ENCODE assay signal across 9 mouse cellular contexts in genomic region chr5:125242111-125242510, GRCm38 (mm10).
DNase-seq lines count a peak whose midpoint lies in the region; ATAC-seq and TF ChIP-seq lines count a peak whose summit lies in the region.
"Had no signal": no experiment of that assay in that cellular context is flagged by ENCODE, and none has a peak within 500 bp of the region (broad histone marks: within the 10 kb centered on the region; RNA-seq: fewer than 3 reads in every experiment).

No protein-coding gene starts in this region.

- no peak for TF ChIP-seq CTCF in forebrain, postnatal 0 days (IDR thresholded peaks at IDR 0.05; ENCODE audit: low read depth)

- no peak overlapping the region for H3K9ac ChIP-seq in forebrain, embryonic 11.5 days (ENCODE audit: low read length)
- no peak overlapping the region for H3K9ac ChIP-seq in forebrain, postnatal 0 days
- H3K9ac ChIP-seq in midbrain, embryonic 15.5 days = no peak overlapping the region
- no peak overlapping the region for H3K9ac ChIP-seq in limb, embryonic 11.5 days (ENCODE audit: low read length)
- H3K9ac ChIP-seq: stomach, embryonic 15.5 days had no signal

- H3K27me3 ChIP-seq in forebrain, embryonic 11.5 days (ENCODE audit: control insufficient read depth, insufficient read depth, low read length) = no peaks in the 10 kb centered on the region
- H3K27me3 ChIP-seq in forebrain, postnatal 0 days (ENCODE audit: insufficient read depth, low read length) = no peaks in the 10 kb centered on the region
- peaks cover 7% of the 10 kb centered on the region; the same call in 1 of the 2 replicates for H3K27me3 ChIP-seq in midbrain, embryonic 10.5 days (ENCODE audit: low read depth, poor library complexity, severe bottlenecking)
- H3K27me3 ChIP-seq in midbrain, embryonic 15.5 days (replicated peaks) = no peaks in the 10 kb centered on the region
- no peaks in the 10 kb centered on the region for H3K27me3 ChIP-seq in limb, embryonic 11.5 days (ENCODE audit: control insufficient read depth, insufficient read depth, low read length)
- H3K27me3 ChIP-seq: stomach, embryonic 15.5 days had no signal

- no peak for DNase-seq in forebrain, embryonic 11.5 days (ENCODE audit: low spot score)
- DNase-seq in forebrain, postnatal 0 days = no peak
- DNase-seq in midbrain, embryonic 10.5 days (ENCODE audit: low spot score) = no peak
- DNase-seq in fat pad, adult 2 months (ENCODE audit: extremely low read depth, low read depth, low spot score) = peak; percentile 36
- DNase-seq in limb, embryonic 11.5 days (ENCODE audit: low spot score) = no peak
- DNase-seq in B cell, adult 2 months = no peak
- DNase-seq in heart, postnatal 36 days = no peak

- H3K4me2 ChIP-seq in forebrain, embryonic 11.5 days (ENCODE audit: low read depth, low read length, severe bottlenecking) = no peak overlapping the region
- no peak overlapping the region for H3K4me2 ChIP-seq in forebrain, postnatal 0 days (ENCODE audit: low read depth)
- no peak overlapping the region for H3K4me2 ChIP-seq in midbrain, embryonic 15.5 days
- no peak overlapping the region for H3K4me2 ChIP-seq in limb, embryonic 11.5 days (ENCODE audit: low read depth, severe bottlenecking)
- H3K4me2 ChIP-seq: stomach, embryonic 15.5 days had no signal

- H3K9me3 ChIP-seq in forebrain, embryonic 11.5 days (ENCODE audit: control insufficient read depth, low read length) = no peaks in the 10 kb centered on the region
- no peaks in the 10 kb centered on the region for H3K9me3 ChIP-seq in forebrain, postnatal 0 days (ENCODE audit: low read length)
- H3K9me3 ChIP-seq in midbrain, embryonic 10.5 days (replicated peaks) = no peaks in the 10 kb centered on the region
- H3K9me3 ChIP-seq in midbrain, embryonic 15.5 days = no peaks in the 10 kb centered on the region
- H3K9me3 ChIP-seq in limb, embryonic 11.5 days (ENCODE audit: control insufficient read depth, low read length) = no peaks in the 10 kb centered on the region
- H3K9me3 ChIP-seq: stomach, embryonic 15.5 days had no signal

- no peak overlapping the region for H3K4me3 ChIP-seq in forebrain, embryonic 11.5 days (ENCODE audit: low read depth, low read length)
- H3K4me3 ChIP-seq in forebrain, postnatal 0 days (ENCODE audit: low read depth, low read length) = no peak overlapping the region
- no peak overlapping the region for H3K4me3 ChIP-seq in midbrain, embryonic 10.5 days
- no peak overlapping the region for H3K4me3 ChIP-seq in midbrain, embryonic 15.5 days
- H3K4me3 ChIP-seq in limb, embryonic 11.5 days (ENCODE audit: low read depth, low read length) = no peak overlapping the region
- H3K4me3 ChIP-seq: stomach, embryonic 15.5 days had no signal

- peaks cover 24% of the 10 kb centered on the region for H3K4me1 ChIP-seq in forebrain, embryonic 11.5 days (replicated peaks; ENCODE audit: control insufficient read depth, insufficient read depth, low read length)
- peaks cover 21% of the 10 kb centered on the region for H3K4me1 ChIP-seq in forebrain, postnatal 0 days (ENCODE audit: insufficient read depth)
- H3K4me1 ChIP-seq in midbrain, embryonic 10.5 days = peaks cover 67% of the 10 kb centered on the region
- peaks cover 46% of the 10 kb centered on the region for H3K4me1 ChIP-seq in midbrain, embryonic 15.5 days
- H3K4me1 ChIP-seq in limb, embryonic 11.5 days (ENCODE audit: control insufficient read depth, insufficient read depth, low read length) = peaks cover 23% of the 10 kb centered on the region

- WGBS in forebrain, embryonic 11.5 days = 50% methylated on average over 7 of the region's 7 CpGs
- 54% methylated on average over 7 of the region's 7 CpGs for WGBS in forebrain, postnatal 0 days
- WGBS in midbrain, embryonic 10.5 days = 59% methylated on average over 7 of the region's 7 CpGs
- 60% methylated on average over 7 of the region's 7 CpGs for WGBS in midbrain, embryonic 15.5 days
- 49% methylated on average over 7 of the region's 7 CpGs for WGBS in limb, embryonic 11.5 days

- no peaks in the 10 kb centered on the region for H3K36me3 ChIP-seq in forebrain, embryonic 11.5 days (ENCODE audit: control insufficient read depth, insufficient read depth, low read length)
- no peaks in the 10 kb centered on the region for H3K36me3 ChIP-seq in forebrain, postnatal 0 days (ENCODE audit: insufficient read depth)
- no peaks in the 10 kb centered on the region for H3K36me3 ChIP-seq in midbrain, embryonic 10.5 days
- no peaks in the 10 kb centered on the region for H3K36me3 ChIP-seq in midbrain, embryonic 15.5 days (replicated peaks)
- H3K36me3 ChIP-seq in limb, embryonic 11.5 days (ENCODE audit: control insufficient read depth, insufficient read depth, low read length) = no peaks in the 10 kb centered on the region
- H3K36me3 ChIP-seq: stomach, embryonic 15.5 days had no signal

- intact Hi-C loops in heart, postnatal 36 days (cut with DNase I) = no loop called here

- 0 out of 2 replicates have a peak overlapping the region, but pooled peaks have one; percentile 6 for H3K27ac ChIP-seq in forebrain, embryonic 11.5 days (ENCODE audit: low read depth, low read length)
- H3K27ac ChIP-seq in forebrain, postnatal 0 days (ENCODE audit: low read depth, low read length) = no peak overlapping the region
- peak overlapping the region; percentile 25 for H3K27ac ChIP-seq in midbrain, embryonic 10.5 days (replicated peaks)
- no peak overlapping the region; the same call in 1 of the 2 replicates for H3K27ac ChIP-seq in midbrain, embryonic 15.5 days
- H3K27ac ChIP-seq in limb, embryonic 11.5 days (replicated peaks; ENCODE audit: low read depth, low read length) = 0 out of 2 replicates have a peak overlapping the region, but pooled peaks have one; percentile 26
- H3K27ac ChIP-seq: stomach, embryonic 15.5 days had no signal

- no peak for ATAC-seq in forebrain, embryonic 11.5 days (replicated peaks; ENCODE audit: low FRiP score)
- no peak for ATAC-seq in forebrain, postnatal 0 days
- ATAC-seq in midbrain, embryonic 15.5 days (replicated peaks) = no peak
- ATAC-seq in limb, embryonic 11.5 days (ENCODE audit: insufficient number of reproducible peaks, low FRiP score, low TSS enrichment, low read depth) = no peak

Comparison
In these comparisons a context has a peak if more than half of its experiments do, and no peak if none do; other contexts are left out.
1. H3K27ac ChIP-seq: peak in forebrain, embryonic 11.5 days (single experiment), midbrain, embryonic 10.5 days (single experiment) and limb, embryonic 11.5 days (single experiment); none in forebrain, postnatal 0 days (single experiment) and midbrain, embryonic 15.5 days (single experiment).